Mouse (Mus musculus) induced T-regulatory cell, adult 2 months (primary cell): ENCODE results near the gene Sulf2.
A peak's percentile ranks its signal among the peaks of the same experiment; 100 is the strongest.

Experiments used
- DNase-seq: peaks from one replicate; pipeline ENCODE4 v3.0.0-alpha.2; 2012; ENCODE audit warnings: low read depth

Gene Sulf2

GRCm38 (mm10) chr2:166051421-166051820, 104.0 kb downstream of the Sulf2 start:
- DNase-seq = no peak

- no peak for DNase-seq
Observed at GRCm38 (mm10) chr2:166048852-166049251, 106.6 kb downstream of the Sulf2 start.

- no peak for DNase-seq
Observed at GRCm38 (mm10) chr2:166047931-166048330, 107.5 kb downstream of the Sulf2 start.

GRCm38 (mm10) chr2:166045549-166046501, 109.6 kb downstream of the Sulf2 start:
- peak; percentile 74 for DNase-seq

- DNase-seq = no peak
Observed at GRCm38 (mm10) chr2:166045006-166045405, 110.5 kb downstream of the Sulf2 start.

- DNase-seq = no peak
Observed at GRCm38 (mm10) chr2:166042542-166042941, 112.9 kb downstream of the Sulf2 start.

GRCm38 (mm10) chr2:166039681-166040080, 115.8 kb downstream of the Sulf2 start:
- no peak for DNase-seq

GRCm38 (mm10) chr2:166035725-166036124, 119.7 kb downstream of the Sulf2 start:
- DNase-seq = peak; percentile 81

GRCm38 (mm10) chr2:166034967-166035490, 120.4 kb downstream of the Sulf2 start:
- DNase-seq = no peak

GRCm38 (mm10) chr2:166032628-166033027, 122.8 kb downstream of the Sulf2 start:
- no peak for DNase-seq

GRCm38 (mm10) chr2:166031120-166031929, 124.1 kb downstream of the Sulf2 start:
- DNase-seq = peak; percentile 82

GRCm38 (mm10) chr2:166030256-166030995, 125.0 kb downstream of the Sulf2 start:
- DNase-seq = peak; percentile 80

- DNase-seq = no peak
Observed at GRCm38 (mm10) chr2:166029232-166029631, 126.2 kb downstream of the Sulf2 start.

GRCm38 (mm10) chr2:166027834-166028233, 127.6 kb downstream of the Sulf2 start:
- no peak for DNase-seq

- DNase-seq = no peak
Observed at GRCm38 (mm10) chr2:166025943-166026342, 129.5 kb downstream of the Sulf2 start.

- DNase-seq = no peak
Observed at GRCm38 (mm10) chr2:166024621-166025020, 130.8 kb downstream of the Sulf2 start.

- DNase-seq = no peak
Observed at GRCm38 (mm10) chr2:166024079-166024478, 131.4 kb downstream of the Sulf2 start.
